Mouse (Mus musculus) spleen, adult 2 months (tissue): ENCODE results near the gene Cobll1.

Experiments used
- CTCF ChIP-seq: fragments of 200-500 bp; IDR thresholded peaks from 2 replicates; pipeline ENCODE4 v1.5.1; 2011; ENCODE audit warnings: mild to moderate bottlenecking, inconsistent platforms; ENCODE audit not compliant: insufficient read depth, insufficient read length, insufficient replicate concordance; ENCODE audit errors: extremely low read depth
- POLR2A ChIP-seq: fragments of 200-500 bp; IDR thresholded peaks from 2 replicates; pipeline ENCODE4 v1.6.1; 2011; ENCODE audit warnings: low read depth, low read length, inconsistent platforms

DNA sequence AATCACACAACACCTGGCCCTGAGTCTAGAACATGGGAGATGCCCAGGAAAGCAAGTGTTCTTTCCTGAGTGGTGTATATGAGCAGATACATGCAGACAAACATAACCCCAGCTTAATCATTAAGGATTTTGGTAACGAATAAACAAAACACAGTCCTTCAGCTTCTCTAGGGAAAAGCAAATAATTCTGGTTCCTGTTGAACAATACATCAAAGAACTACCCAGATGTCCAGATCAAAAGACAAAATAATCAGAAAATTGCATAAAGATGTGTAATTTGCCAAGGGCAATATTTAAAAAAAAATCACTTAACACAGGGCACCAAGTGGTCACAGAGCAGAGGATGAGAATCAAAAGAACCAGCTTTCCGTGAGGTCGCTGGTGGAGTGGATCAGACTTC lies 115.5 kb downstream of the Cobll1 start:
- no peak for TF ChIP-seq POLR2A
- TF ChIP-seq CTCF, result no peak
